Mouse (Mus musculus) stomach, embryonic 16.5 days (tissue): Measurements from ENCODE around the gene 4833439L19Rik. TPM values are rescaled to one million over a fixed set of nuclear protein-coding genes. Genes with fewer than 3 reads are reported as not detected.

Experiments used
- ATAC-seq: fragments of 200-750 bp; cut with Nextera tagmentation; 2 replicates; pipeline ENCODE4 v1.8.0; 2017; ENCODE audit warnings: moderate number of reproducible peaks, moderate TSS enrichment; ENCODE audit not compliant: insufficient read depth, low FRiP score
- H3K27ac ChIP-seq: fragments of 300-500 bp; sonication (generic); 2 replicates; pipeline ENCODE4 v1.5.1; 2014; ENCODE audit warnings: low read length
- H3K27me3 ChIP-seq: fragments of 300-500 bp; sonication (generic); 2 replicates; pipeline ENCODE4 v1.6.1; 2014; ENCODE audit warnings: low read length, control low read depth, mixed read lengths; ENCODE audit not compliant: control insufficient read depth, insufficient read depth
- H3K36me3 ChIP-seq: fragments of 300-500 bp; sonication (generic); 2 replicates; pipeline ENCODE4 v1.6.1; 2014; ENCODE audit warnings: low read length; ENCODE audit not compliant: control insufficient read depth, insufficient read depth
- H3K4me1 ChIP-seq: fragments of 300-500 bp; sonication (generic); 2 replicates; pipeline ENCODE4 v1.6.1; 2014; ENCODE audit warnings: low read length, control low read depth, mixed read lengths; ENCODE audit not compliant: control insufficient read depth, insufficient read depth
- H3K4me2 ChIP-seq: fragments of 300-500 bp; sonication (generic); 2 replicates; pipeline ENCODE4 v1.6.1; 2014; ENCODE audit warnings: low read depth, low read length, mixed read lengths
- H3K4me3 ChIP-seq: fragments of 300-500 bp; sonication (generic); replicated peaks from 2 replicates; pipeline ENCODE4 v1.5.1; 2014; ENCODE audit warnings: mild to moderate bottlenecking, low read length
- H3K9ac ChIP-seq: fragments of 300-500 bp; sonication (generic); 2 replicates; pipeline ENCODE4 v1.6.1; 2014; ENCODE audit warnings: low read length
- H3K9me3 ChIP-seq: fragments of 300-500 bp; sonication (generic); replicated peaks from 2 replicates; pipeline ENCODE4 v1.6.1; 2016; ENCODE audit warnings: low read length, control low read depth; ENCODE audit not compliant: control insufficient read depth
- WGBS: fragments of 180-500 bp; shearing (Covaris S2); extraction: QIAGEN DNeasy Blood & Tissue Kit; methylation state at CpG from one replicate; pipeline ENCODE4 v1.1.7; 2014; 5-methylcytosine and 5-hydroxymethylcytosine counted together
- polyA plus RNA-seq: library from polyadenylated mRNA; unstranded; fragments of >200 nt; fragmentation: Nextera tagmentation; extraction: Ambion mirVana; gene quantifications from 2 replicates; pipeline ENCODE4 v1.2.1, GENCODE M21; 2015

The 4833439L19Rik gene
- polyA plus RNA-seq, 1 experiment from 2014 or later, result 125 TPM

DNA sequence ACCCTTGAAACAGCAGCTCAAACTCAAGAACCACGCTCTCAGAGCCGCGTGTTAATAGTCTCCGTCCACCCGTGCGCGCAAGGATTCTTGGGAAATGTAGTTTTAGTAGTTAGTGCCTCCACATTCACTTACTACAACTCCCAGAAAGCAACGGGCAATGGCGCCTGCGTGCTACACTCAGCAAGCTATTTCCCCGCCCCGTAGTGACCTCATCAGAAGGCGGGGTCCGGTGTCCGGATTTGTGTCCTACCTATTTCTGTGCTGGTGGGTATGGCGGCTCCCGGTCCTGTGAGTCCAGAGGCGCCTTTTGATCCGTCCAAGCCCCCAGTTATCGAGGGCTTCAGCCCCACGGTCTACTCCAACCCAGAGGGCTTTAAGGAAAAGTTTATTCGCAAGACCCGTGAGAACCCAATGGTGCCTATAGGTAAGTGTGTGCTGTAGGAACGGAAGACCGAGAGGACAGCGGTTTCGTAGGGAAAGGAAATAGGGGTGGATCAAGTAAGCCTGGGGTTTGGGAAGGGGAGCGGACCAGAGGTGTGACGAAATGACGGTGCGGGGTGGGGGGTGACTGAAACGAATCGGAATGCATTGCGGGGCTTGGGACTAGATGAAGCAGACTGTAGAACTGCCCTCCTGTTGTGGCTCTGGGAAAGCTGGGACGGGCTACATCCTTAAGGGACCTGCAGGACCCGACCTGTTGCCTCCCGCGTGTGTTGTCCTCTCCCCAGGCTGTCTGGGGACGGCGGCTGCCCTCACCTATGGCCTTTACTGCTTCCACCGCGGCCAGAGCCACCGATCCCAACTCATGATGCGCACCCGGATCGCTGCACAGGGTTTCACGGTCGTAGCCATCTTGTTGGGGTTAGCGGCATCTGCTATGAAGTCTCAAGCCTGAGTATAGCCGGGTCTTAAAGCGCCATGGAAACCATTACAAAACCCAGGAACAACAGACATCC, 25.0 kb upstream of the 4833439L19Rik start, which contains the start of the genes Nop16 and Higd2a:
Gene Nop16, minus strand, starts transcription at position 95 of the 956 bp plus-strand sequence.
Gene Higd2a, plus strand, starts transcription at position 212 of the 956 bp plus-strand sequence.
- H3K4me3 ChIP-seq, result peak within 1 kb of the TSS; percentile 97
- H3K9ac ChIP-seq, result peak within 1 kb of the TSS; percentile 89
- peaks cover 15% of the 10 kb centered on the region for H3K4me1 ChIP-seq
- H3K27ac ChIP-seq, result peak within 1 kb of the TSS; percentile 89
- WGBS, result under 1% methylated on average over 51 of the region's 51 CpGs
- H3K27me3 ChIP-seq, result no peaks in the 10 kb centered on the region
- ATAC-seq, result peak; percentile 97
- H3K36me3 ChIP-seq, result peaks cover 4% of the 10 kb centered on the region; the same call in 1 of the 2 replicates
- no peaks in the 10 kb centered on the region for H3K9me3 ChIP-seq
- H3K4me2 ChIP-seq, result peak within 1 kb of the TSS; percentile 63

DNA sequence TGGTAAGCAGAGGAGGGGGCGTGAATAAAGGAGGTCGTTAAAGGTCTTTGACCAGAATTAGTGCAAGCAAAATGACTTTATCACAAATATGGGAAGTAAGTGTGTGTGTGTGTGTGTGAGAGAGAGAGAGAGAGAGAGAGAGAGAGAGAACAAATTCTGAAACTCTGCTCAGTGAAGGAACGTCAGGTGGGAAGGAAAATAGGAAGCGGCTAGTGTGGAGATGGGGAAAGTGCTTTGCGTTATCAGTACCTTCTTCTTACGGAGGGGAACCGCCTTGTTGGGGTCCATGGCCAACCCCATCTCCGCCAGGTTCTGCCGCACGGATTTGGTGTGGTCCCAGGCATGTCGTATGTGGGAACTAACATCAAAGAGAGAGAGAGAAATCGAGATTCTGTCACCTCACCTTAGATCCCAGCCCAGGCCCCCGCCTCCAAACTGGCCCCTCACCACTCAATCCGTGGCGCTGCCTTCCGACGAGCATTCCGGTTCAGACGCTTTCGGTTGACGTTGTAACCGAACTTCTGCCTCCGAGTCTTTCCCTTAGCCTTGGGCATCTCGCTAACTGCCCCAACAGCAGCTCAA, 24.3 kb upstream of the 4833439L19Rik start:
- Histone ChIP-seq H3K4me3 (peak overlapping the region; percentile 97), H3K9me3 (no peaks in the 10 kb centered on the region), H3K9ac (peak overlapping the region; percentile 77), H3K27ac (peak overlapping the region; percentile 37; the same call in 1 of the 2 replicates), H3K4me1 (peaks cover 15% of the 10 kb centered on the region), H3K27me3 (no peaks in the 10 kb centered on the region), H3K36me3 (peaks cover 9% of the 10 kb centered on the region; the same call in 1 of the 2 replicates), H3K4me2 (peak overlapping the region; percentile 53)
- 1% methylated on average over 24 of the region's 24 CpGs for WGBS
- 0 out of 2 replicates have a peak, but pooled peaks have one; percentile 5 for ATAC-seq

DNA sequence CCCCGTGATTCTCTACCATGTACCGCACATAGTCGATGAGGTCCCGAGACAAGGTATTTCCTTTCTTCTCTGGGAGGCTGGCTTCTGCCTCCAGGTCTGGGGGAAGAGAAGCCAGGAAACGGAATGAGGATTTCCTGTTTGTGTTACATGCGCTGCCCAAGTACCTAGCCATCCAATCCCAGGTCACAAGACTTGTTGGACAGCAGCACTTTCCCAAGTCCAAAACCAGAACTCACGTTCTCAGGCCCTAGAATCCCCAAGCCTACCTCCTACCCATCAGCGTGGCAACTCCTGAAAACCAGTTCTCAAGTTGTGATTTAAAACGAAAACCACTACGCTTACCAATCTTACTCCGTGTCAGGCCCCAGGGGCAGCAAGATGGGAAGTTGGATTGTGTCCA, 20.6 kb upstream of the 4833439L19Rik start:
- H3K4me1 ChIP-seq, result peaks cover 13% of the 10 kb centered on the region
- no peak overlapping the region for H3K4me3 ChIP-seq
- no peak overlapping the region for H3K4me2 ChIP-seq
- no peaks in the 10 kb centered on the region for H3K27me3 ChIP-seq
- peaks cover 20% of the 10 kb centered on the region for H3K36me3 ChIP-seq
- no peaks in the 10 kb centered on the region for H3K9me3 ChIP-seq
- WGBS, result 91% methylated on average over 11 of the region's 11 CpGs
- ATAC-seq, result no peak
- no peak overlapping the region for H3K9ac ChIP-seq
- no peak overlapping the region for H3K27ac ChIP-seq

DNA sequence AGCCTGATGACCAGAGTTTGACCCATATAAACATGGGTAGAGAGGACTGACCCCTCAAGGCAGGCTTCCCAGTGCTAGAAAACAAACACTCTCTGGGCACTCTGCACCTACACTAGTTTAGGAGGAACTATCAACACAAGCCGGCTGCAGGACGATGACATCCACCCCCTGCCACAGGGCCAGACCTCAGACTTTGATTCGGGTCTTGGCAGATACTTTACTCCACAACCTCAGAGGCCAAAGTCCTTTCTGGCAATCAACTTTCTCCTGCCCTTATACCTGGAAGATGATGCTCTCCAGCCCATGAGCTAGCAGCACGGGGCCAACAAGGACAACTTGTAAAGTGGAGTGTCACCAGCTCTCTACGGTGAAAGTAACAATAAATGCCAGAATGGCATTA, 17.6 kb upstream of the 4833439L19Rik start:
- no peak overlapping the region for H3K9ac ChIP-seq
- peaks cover 5% of the 10 kb centered on the region; the same call in 1 of the 2 replicates for H3K4me1 ChIP-seq
- no peaks in the 10 kb centered on the region for H3K27me3 ChIP-seq
- H3K9me3 ChIP-seq, result no peaks in the 10 kb centered on the region
- H3K27ac ChIP-seq, result no peak overlapping the region
- peaks cover 23% of the 10 kb centered on the region for H3K36me3 ChIP-seq
- no peak overlapping the region for H3K4me3 ChIP-seq
- H3K4me2 ChIP-seq, result no peak overlapping the region
- ATAC-seq, result no peak
- WGBS, result 81% methylated on average over 5 of the region's 5 CpGs

DNA sequence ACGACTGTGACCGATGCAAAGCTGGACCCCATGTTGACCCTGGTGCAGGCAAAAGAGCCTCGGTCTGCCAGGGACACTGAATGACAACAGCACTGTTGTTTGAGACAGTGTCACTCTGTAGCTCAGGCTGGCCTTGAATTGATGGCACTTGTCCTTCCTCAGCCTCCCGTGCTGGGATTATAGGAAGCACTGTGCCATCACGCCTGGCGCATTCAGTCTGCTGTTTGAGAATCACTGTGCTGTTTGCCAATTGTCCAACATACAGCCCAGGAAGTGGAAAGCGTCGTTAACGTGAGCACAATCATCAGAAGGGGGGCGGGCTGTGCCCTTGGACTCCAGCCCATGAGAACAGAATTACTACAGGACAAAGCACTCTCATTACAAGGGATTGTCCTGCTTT, 16.9 kb upstream of the 4833439L19Rik start:
- Histone ChIP-seq H3K27me3 (no peaks in the 10 kb centered on the region), H3K9ac (no peak overlapping the region), H3K4me2 (no peak overlapping the region), H3K36me3 (peaks cover 23% of the 10 kb centered on the region), H3K27ac (peak overlapping the region; percentile 34; the same call in 1 of the 2 replicates), H3K9me3 (no peaks in the 10 kb centered on the region), H3K4me1 (peaks cover 5% of the 10 kb centered on the region; the same call in 1 of the 2 replicates), H3K4me3 (no peak overlapping the region)
- ATAC-seq, result no peak
- 67% methylated on average over 10 of the region's 10 CpGs for WGBS

DNA sequence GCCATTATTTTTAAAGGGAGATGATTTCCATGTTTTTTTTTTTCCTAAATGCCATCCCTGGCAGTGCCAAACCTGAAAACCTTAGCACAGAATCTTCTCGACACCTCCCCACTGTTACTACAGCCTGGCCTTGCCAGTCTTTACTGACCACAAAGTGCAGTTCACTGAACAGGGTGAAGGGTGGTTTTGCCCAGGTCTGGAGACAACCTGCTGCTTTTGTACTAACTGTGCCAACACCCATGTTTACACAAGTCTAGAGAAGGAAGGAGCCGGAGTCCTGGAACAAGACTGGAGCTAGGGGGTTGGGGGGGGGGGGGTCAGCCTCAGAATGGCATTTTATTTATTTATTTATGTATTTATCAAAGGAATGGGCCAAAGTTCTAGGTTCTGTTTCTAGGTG, 16.1 kb upstream of the 4833439L19Rik start:
- peak overlapping the region; percentile 73 for H3K27ac ChIP-seq
- peak; percentile 65; the same call in 1 of the 2 replicates for ATAC-seq
- H3K27me3 ChIP-seq, result no peaks in the 10 kb centered on the region
- no peak overlapping the region for H3K9ac ChIP-seq
- peaks cover 6% of the 10 kb centered on the region for H3K4me1 ChIP-seq
- H3K4me3 ChIP-seq, result no peak overlapping the region
- no peaks in the 10 kb centered on the region for H3K9me3 ChIP-seq
- H3K4me2 ChIP-seq, result no peak overlapping the region
- 47% methylated on average over 2 of the region's 2 CpGs for WGBS
- H3K36me3 ChIP-seq, result peaks cover 23% of the 10 kb centered on the region

DNA sequence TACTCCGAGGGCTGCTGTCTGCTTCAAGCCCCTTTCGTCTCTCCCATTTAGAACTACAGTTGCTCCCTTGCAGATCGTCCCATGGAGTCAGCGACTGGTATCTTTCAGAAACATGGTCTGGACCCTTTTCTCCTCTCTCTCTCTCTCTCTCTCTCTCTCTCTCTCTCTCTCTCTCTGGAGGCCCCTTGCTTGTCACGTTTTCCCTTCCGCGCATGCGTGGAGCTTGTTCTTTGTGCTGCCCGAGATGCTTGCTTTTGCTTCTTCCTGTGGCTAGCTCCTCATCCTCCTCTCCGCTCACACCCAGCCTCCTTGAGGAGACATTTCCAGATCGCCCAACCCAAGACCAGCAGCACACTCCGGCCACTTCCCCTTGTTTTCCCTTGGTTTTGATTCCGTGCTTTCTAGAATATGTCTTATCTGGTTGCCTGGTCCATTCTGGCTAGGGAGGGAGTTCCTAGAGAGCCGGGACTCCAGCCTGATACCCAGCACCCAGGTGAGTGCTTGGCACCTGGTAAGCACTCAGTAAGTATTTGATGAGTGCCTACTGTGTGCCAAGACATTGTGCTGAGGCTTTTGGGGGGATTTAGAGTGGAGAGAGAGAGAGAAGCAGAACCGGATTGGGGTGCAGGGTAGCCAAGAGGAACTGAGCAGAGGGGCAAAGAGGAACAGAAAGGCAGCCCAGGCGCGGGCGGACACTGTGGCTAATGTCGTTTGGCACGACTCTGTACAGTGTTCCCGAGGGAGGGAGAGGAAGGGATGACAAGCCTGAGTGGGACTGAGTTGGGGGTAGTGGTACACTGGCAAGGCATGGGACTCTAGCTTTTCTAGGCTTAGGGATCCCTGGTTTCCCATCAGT, 12.6 kb upstream of the 4833439L19Rik start:
- Histone ChIP-seq H3K36me3 (peaks cover 12% of the 10 kb centered on the region; the same call in 1 of the 2 replicates), H3K9me3 (no peaks in the 10 kb centered on the region), H3K9ac (no peak overlapping the region), H3K4me2 (no peak overlapping the region), H3K27me3 (no peaks in the 10 kb centered on the region), H3K4me3 (no peak overlapping the region), H3K27ac (no peak overlapping the region), H3K4me1 (peaks cover 13% of the 10 kb centered on the region)
- WGBS, result 85% methylated on average over 21 of the region's 21 CpGs
- ATAC-seq, result no peak

DNA sequence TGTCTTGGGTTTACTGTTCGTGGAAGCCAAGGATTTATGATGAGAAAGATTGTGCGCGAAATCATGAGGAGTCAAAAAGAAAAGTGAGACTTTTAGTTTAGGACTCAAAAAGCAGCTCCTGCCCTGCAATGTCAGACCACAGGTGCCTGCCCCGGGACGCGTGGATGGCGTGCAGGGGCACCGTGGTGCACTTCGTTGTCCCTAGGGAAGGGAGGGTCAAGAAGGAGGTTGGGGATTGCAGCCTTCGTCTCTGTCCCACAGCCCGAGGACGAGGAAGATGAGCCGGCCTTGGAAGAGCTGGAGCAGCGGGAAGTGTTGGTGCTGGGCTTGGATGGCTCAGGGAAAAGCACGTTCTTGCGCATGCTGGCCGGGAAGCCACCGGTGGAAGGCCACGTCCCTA, 10.3 kb upstream of the 4833439L19Rik start:
- H3K27ac ChIP-seq, result peak overlapping the region; percentile 74; the same call in 1 of the 2 replicates
- no peak for ATAC-seq
- WGBS, result 1% methylated on average over 19 of the region's 19 CpGs

More for the DNA sequence above, 10.3 kb upstream of the 4833439L19Rik start:
- Histone ChIP-seq H3K36me3 (0 out of 2 replicates have a peak, but pooled peaks cover under 1% of the 10 kb centered on the region), H3K4me1 (peaks cover 8% of the 10 kb centered on the region), H3K9ac (peak overlapping the region; percentile 86), H3K4me3 (peak overlapping the region; percentile 69), H3K4me2 (peak overlapping the region; percentile 66), H3K27me3 (no peaks in the 10 kb centered on the region), H3K9me3 (no peaks in the 10 kb centered on the region)
